Mouse (Mus musculus) limb, embryonic 13.5 days (tissue): ENCODE measurements around the gene AI854703. TPM values are rescaled to one million over a fixed set of nuclear protein-coding genes. Genes with fewer than 3 reads are reported as not detected.
A peak's percentile ranks its signal among the peaks of the same experiment; 100 is the strongest.

Experiments used
- ATAC-seq: fragments of 200-750 bp; cut with Nextera tagmentation; 2 replicates; pipeline ENCODE4 v1.8.0; 2017; ENCODE audit warnings: low read depth, moderate number of reproducible peaks, moderate TSS enrichment; ENCODE audit not compliant: low FRiP score
- H3K27ac ChIP-seq: fragments of 300-500 bp; sonication (generic); 2 replicates; pipeline ENCODE4 v1.5.1; 2015; ENCODE audit warnings: inconsistent platforms, mild to moderate bottlenecking, moderate library complexity
- H3K27me3 ChIP-seq: fragments of 300-500 bp; sonication (generic); 2 replicates; pipeline ENCODE4 v1.6.1; 2015; ENCODE audit warnings: mild to moderate bottlenecking, inconsistent platforms
- H3K36me3 ChIP-seq: fragments of 300-500 bp; sonication (generic); 2 replicates; pipeline ENCODE4 v1.6.1; 2015; ENCODE audit warnings: inconsistent platforms, mild to moderate bottlenecking, moderate library complexity
- H3K4me1 ChIP-seq: fragments of 300-500 bp; sonication (generic); 2 replicates; pipeline ENCODE4 v1.6.1; 2015; ENCODE audit warnings: inconsistent platforms
- H3K4me2 ChIP-seq: fragments of 300-500 bp; sonication (generic); replicated peaks from 2 replicates; pipeline ENCODE4 v1.6.1; 2015; ENCODE audit warnings: inconsistent platforms, mild to moderate bottlenecking, moderate library complexity
- H3K4me3 ChIP-seq: fragments of 300-500 bp; sonication (generic); 2 replicates; pipeline ENCODE4 v1.5.1; 2015; ENCODE audit warnings: moderate library complexity, mild to moderate bottlenecking, inconsistent platforms
- H3K9ac ChIP-seq: fragments of 300-500 bp; sonication (generic); 2 replicates; pipeline ENCODE4 v1.6.1; 2015; ENCODE audit warnings: mild to moderate bottlenecking, inconsistent platforms
- H3K9me3 ChIP-seq: fragments of 300-500 bp; sonication (generic); 2 replicates; pipeline ENCODE4 v1.6.1; 2016; ENCODE audit warnings: inconsistent platforms
- WGBS: fragments of 180-500 bp; shearing (Covaris S2); methylation state at CpG from one replicate; pipeline ENCODE4 v1.1.7; 2015; 5-methylcytosine and 5-hydroxymethylcytosine counted together
- polyA plus RNA-seq: library from polyadenylated mRNA; unstranded; fragments of >200 nt; fragmentation: Nextera tagmentation; extraction: Ambion mirVana; gene quantifications from 2 replicates; pipeline ENCODE4 v1.2.1, GENCODE M21; 2015

AI854703 gene
- polyA plus RNA-seq, 1 experiment from 2014 or later = 0.89 TPM

GRCm38 (mm10) chr6:48623460-48623859 is 3.1 kb upstream of the AI854703 start:
- H3K27me3 ChIP-seq = peaks cover 34% of the 10 kb centered on the region
- no peak overlapping the region for H3K27ac ChIP-seq
- 44% methylated on average over 1 of the region's 1 CpGs for WGBS
- peaks cover 12% of the 10 kb centered on the region for H3K4me1 ChIP-seq
- ATAC-seq = no peak
- H3K36me3 ChIP-seq = peaks cover 34% of the 10 kb centered on the region
- H3K9me3 ChIP-seq = no peaks in the 10 kb centered on the region
- no peak overlapping the region for H3K4me3 ChIP-seq
- no peak overlapping the region for H3K9ac ChIP-seq
- H3K4me2 ChIP-seq = no peak overlapping the region

DNA sequence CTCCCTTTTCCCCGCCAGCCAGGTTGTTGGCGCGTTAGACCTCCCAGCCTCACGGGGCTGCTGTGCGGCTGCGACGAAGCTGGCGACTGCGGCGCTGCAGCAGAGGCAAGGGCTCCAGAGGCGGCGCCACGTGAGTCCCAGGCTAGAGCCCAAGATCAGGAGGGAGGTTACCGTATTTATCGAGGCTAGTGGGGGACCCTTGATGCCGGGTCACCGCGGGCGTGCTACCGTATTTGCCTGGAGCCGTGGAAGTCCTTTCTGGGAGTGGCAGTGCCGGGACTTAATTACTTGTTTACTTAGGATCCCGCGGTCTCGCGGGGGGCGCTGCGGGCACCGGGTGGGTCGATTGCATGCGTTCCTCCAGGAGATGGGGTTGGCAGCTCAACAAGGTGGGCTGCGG is 420 bp downstream of the AI854703 start:
- under 1% methylated on average over 32 of the region's 32 CpGs for WGBS
- peak; percentile 49; the same call in 1 of the 2 replicates for ATAC-seq
- peaks cover 68% of the 10 kb centered on the region for H3K27me3 ChIP-seq

DNA sequence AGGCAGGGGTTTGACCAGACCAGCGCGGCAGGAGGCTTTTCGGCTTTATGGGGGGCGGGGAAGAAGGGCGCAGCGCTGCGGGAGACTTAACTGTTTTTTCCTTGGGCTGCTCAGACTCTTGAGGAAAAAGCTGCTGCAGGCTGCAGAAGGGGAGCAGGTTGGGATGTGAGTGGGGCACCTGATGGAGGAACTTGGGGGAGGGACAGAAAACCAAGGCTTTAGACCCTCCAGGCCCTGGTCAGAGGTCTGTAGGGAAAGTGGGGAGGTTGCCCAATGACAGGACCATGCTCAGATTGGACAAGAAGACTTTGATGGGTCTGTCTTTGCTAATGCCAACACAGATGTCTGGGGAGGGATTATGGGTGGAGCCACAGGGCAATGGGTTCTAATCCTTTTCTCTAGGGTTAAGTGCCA is 954 bp downstream of the AI854703 start:
- Histone ChIP-seq H3K36me3 (no peaks in the 10 kb centered on the region), H3K9ac (peak overlapping the region; percentile 66), H3K27ac (no peak overlapping the region), H3K4me2 (peak overlapping the region; percentile 86), H3K9me3 (no peaks in the 10 kb centered on the region), H3K4me3 (peak overlapping the region; percentile 53), H3K27me3 (peaks cover 68% of the 10 kb centered on the region), H3K4me1 (peaks cover 23% of the 10 kb centered on the region)
- 3% methylated on average over 7 of the region's 7 CpGs for WGBS
- no peak for ATAC-seq

More for the DNA sequence above, 420 bp downstream of the AI854703 start:
- Histone ChIP-seq H3K4me1 (peaks cover 23% of the 10 kb centered on the region), H3K9me3 (no peaks in the 10 kb centered on the region), H3K36me3 (peaks cover 2% of the 10 kb centered on the region; the same call in 1 of the 2 replicates), H3K4me3 (peak overlapping the region; percentile 53), H3K9ac (peak overlapping the region; percentile 66), H3K27ac (no peak overlapping the region), H3K4me2 (peak overlapping the region; percentile 86)

DNA sequence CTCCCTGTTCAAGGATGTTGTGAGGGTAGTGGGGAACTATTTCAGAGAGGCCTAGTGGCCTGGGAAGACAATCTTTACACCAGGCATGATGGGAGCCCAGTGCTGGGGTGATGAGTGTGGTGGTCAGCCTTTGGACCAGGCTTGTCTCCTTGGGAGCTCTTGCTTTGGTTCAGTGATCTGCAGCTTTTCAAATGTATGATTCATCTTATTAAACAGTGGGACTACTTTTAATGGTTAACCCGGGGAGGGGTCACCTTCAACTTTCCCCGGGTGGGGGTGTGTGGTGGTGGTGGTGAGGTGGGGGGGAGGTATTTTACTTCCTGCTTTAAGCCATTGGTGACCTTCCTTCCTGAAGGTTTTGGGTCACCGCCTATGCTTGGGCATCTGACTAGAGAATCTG is 1.8 kb downstream of the AI854703 start:
- Histone ChIP-seq H3K27ac (no peak overlapping the region), H3K36me3 (no peaks in the 10 kb centered on the region), H3K27me3 (peaks cover 68% of the 10 kb centered on the region), H3K4me2 (no peak overlapping the region), H3K9ac (no peak overlapping the region), H3K4me1 (peaks cover 23% of the 10 kb centered on the region), H3K4me3 (no peak overlapping the region), H3K9me3 (no peaks in the 10 kb centered on the region)
- WGBS = 77% methylated on average over 3 of the region's 3 CpGs
- ATAC-seq = no peak

GRCm38 (mm10) chr6:48628808-48629660 is 2.5 kb downstream of the AI854703 start:
- H3K36me3 ChIP-seq = no peaks in the 10 kb centered on the region
- peaks cover 68% of the 10 kb centered on the region for H3K27me3 ChIP-seq
- peak overlapping the region; percentile 49 for H3K4me3 ChIP-seq
- H3K9me3 ChIP-seq = no peaks in the 10 kb centered on the region
- ATAC-seq = no peak
- WGBS = 7% methylated on average over 54 of the region's 54 CpGs
- peak overlapping the region; percentile 63 for H3K9ac ChIP-seq
- H3K27ac ChIP-seq = no peak overlapping the region
- peak overlapping the region; percentile 88 for H3K4me2 ChIP-seq
- H3K4me1 ChIP-seq = peaks cover 23% of the 10 kb centered on the region

- Histone ChIP-seq H3K4me1 (peaks cover 23% of the 10 kb centered on the region), H3K4me2 (peak overlapping the region; percentile 88), H3K27me3 (peaks cover 68% of the 10 kb centered on the region), H3K9me3 (no peaks in the 10 kb centered on the region), H3K27ac (no peak overlapping the region), H3K9ac (peak overlapping the region; percentile 63), H3K36me3 (no peaks in the 10 kb centered on the region), H3K4me3 (peak overlapping the region; percentile 49)
- no peak for ATAC-seq
- 14% methylated on average over 13 of the region's 13 CpGs for WGBS
Observed at GRCm38 (mm10) chr6:48629661-48630034, 3.1 kb downstream of the AI854703 start.

GRCm38 (mm10) chr6:48630831-48631230 is 4.3 kb downstream of the AI854703 start:
- no peak for ATAC-seq
- Histone ChIP-seq H3K27me3 (peaks cover 59% of the 10 kb centered on the region), H3K4me1 (peaks cover 23% of the 10 kb centered on the region), H3K4me2 (no peak overlapping the region), H3K27ac (no peak overlapping the region), H3K4me3 (no peak overlapping the region), H3K9me3 (no peaks in the 10 kb centered on the region), H3K36me3 (no peaks in the 10 kb centered on the region), H3K9ac (no peak overlapping the region)
- 85% methylated on average over 8 of the region's 8 CpGs for WGBS

DNA sequence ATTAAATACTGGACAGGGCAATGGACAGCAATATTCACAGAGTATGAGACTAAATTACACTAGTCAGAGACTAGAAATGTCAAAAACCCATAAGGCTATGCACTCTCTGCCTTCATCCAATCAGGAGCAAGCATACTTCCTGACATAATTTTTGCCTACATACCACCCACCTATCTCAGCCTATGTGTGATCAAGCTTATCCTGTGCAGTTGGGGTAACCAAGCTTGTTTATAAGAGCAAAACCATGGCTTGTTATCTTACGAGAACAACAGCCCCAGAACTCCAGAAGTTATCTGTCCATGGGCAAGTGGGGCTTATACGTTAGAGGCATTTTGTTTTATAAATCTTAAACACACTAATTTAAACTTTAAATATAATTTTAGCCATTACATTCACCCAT is 8.5 kb downstream of the AI854703 start:
- Histone ChIP-seq H3K4me2 (no peak overlapping the region), H3K4me1 (no peaks in the 10 kb centered on the region), H3K27me3 (peaks cover 17% of the 10 kb centered on the region), H3K4me3 (no peak overlapping the region), H3K36me3 (no peaks in the 10 kb centered on the region), H3K9me3 (no peaks in the 10 kb centered on the region), H3K27ac (no peak overlapping the region), H3K9ac (no peak overlapping the region)
- WGBS = 83% methylated on average over 2 of the region's 2 CpGs
- no peak for ATAC-seq

DNA sequence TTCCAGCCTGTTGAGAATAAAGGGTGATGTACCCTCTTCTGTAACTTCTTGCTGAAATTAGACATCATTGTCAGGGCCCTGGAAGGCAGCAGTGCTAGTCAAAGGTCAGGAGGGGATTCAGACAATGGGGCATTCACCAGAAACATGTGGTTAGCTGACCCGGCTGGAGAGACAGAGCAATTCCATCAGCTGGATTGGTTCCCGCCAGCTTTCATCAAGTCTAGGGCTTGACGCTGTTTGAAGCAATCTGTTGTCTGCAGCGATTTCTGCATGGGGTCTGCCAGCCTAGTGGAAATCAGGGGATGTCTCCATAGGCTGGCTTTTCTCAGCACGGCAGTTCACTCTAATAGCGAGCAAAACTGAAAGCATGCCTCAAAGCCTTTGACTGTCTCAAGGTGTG is 10.0 kb downstream of the AI854703 start:
- ATAC-seq = no peak
- Histone ChIP-seq H3K9me3 (no peaks in the 10 kb centered on the region), H3K4me2 (no peak overlapping the region), H3K4me1 (no peaks in the 10 kb centered on the region), H3K36me3 (no peaks in the 10 kb centered on the region), H3K27me3 (peaks cover 3% of the 10 kb centered on the region; the same call in 1 of the 2 replicates), H3K9ac (no peak overlapping the region), H3K4me3 (no peak overlapping the region), H3K27ac (no peak overlapping the region)
- 67% methylated on average over 6 of the region's 6 CpGs for WGBS

DNA sequence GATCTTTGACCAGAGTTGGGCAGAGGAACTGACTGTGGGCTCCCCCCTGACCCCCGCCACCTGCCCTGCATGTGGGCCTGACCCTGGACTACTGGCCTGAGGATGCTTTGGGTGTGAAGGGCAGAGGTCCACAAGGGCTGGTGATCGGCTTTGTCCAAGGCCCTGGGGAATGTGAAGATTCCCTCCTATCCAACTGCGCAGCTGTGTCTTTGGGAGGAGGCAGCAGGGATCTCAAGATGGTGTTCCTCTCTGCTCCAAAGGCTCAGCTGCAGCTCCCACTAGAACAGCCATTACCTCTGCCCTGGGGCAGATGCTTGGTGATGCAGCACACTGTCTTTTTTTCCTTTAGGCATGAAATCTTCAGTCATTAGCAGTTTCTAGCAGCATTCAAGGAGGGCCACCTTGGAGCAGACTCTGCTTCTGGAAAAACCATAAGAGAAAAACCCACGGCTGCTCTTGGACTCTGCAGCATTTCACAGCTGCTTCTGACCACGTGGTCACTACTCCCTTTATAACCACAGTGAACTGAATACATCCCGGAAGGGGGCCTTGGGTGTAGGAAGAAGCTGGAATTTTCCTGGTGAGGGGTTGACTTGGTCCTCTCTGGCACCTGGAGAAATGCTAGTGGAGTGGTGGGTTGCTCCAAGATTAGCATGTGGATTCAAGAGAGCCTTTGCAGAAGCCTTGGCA is 11.4 kb downstream of the AI854703 start:
- no peak overlapping the region for H3K9ac ChIP-seq
- no peaks in the 10 kb centered on the region for H3K27me3 ChIP-seq
- H3K4me3 ChIP-seq = no peak overlapping the region
- no peak overlapping the region for H3K27ac ChIP-seq
- no peak for ATAC-seq
- no peaks in the 10 kb centered on the region for H3K36me3 ChIP-seq
- no peaks in the 10 kb centered on the region for H3K4me1 ChIP-seq
- no peak overlapping the region for H3K4me2 ChIP-seq
- WGBS = 59% methylated on average over 6 of the region's 6 CpGs
- no peaks in the 10 kb centered on the region for H3K9me3 ChIP-seq

DNA sequence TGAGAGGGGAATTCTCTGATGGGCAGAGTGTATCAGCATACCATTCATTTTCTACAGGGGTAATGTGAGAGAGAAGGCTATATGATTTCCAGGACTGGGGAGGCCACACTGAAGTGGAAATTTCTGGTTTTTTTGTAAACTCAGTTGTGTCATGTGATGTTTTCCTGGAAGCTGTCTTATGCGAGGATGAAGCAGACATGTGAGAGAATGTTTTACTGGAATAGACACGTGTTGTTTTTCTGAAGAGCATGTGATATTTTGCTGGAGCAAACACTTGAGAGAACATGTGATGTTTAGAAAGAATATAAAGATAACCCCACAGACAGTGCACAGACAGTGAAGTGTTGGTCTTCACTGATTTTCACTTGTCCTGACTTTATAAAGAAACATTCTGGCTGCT is 12.0 kb downstream of the AI854703 start:
- Histone ChIP-seq H3K4me1 (no peaks in the 10 kb centered on the region), H3K4me3 (no peak overlapping the region), H3K36me3 (no peaks in the 10 kb centered on the region), H3K9me3 (no peaks in the 10 kb centered on the region), H3K9ac (no peak overlapping the region), H3K27ac (no peak overlapping the region), H3K27me3 (no peaks in the 10 kb centered on the region), H3K4me2 (no peak overlapping the region)
- ATAC-seq = no peak
- WGBS = 74% methylated on average over 2 of the region's 2 CpGs

GRCm38 (mm10) chr6:48641391-48641790 is 14.8 kb downstream of the AI854703 start:
- Histone ChIP-seq H3K4me1 (no peaks in the 10 kb centered on the region), H3K9me3 (no peaks in the 10 kb centered on the region), H3K27me3 (no peaks in the 10 kb centered on the region), H3K4me2 (no peak overlapping the region), H3K9ac (no peak overlapping the region), H3K4me3 (no peak overlapping the region), H3K36me3 (no peaks in the 10 kb centered on the region), H3K27ac (no peak overlapping the region)
- no peak for ATAC-seq
- 75% methylated on average over 6 of the region's 6 CpGs for WGBS
